Mouse (Mus musculus) lung, postnatal 14 days (tissue): ENCODE measurements at regions not wholly inside any gene's neighbourhood (a gene's known extent, or its start where the extent isn't known, plus 50 kb on each side); places are given as distances from the start of the nearest gene placed in this dataset.

Experiments used
- DNase-seq: peaks from one replicate; pipeline ENCODE4 v3.0.0; 2021

- no peak for DNase-seq
Observed at GRCm38 (mm10) chr9:31794911-31795310, 118.4 kb downstream of the Barx2 start.

GRCm38 (mm10) chr9:31775956-31776355 lies 137.3 kb downstream of the Barx2 start:
- no peak for DNase-seq

- DNase-seq = no peak
Observed at GRCm38 (mm10) chr9:31765401-31765800, 147.9 kb downstream of the Barx2 start.

- no peak for DNase-seq
Observed at GRCm38 (mm10) chr9:31757894-31758561, 155.2 kb downstream of the Barx2 start.

- DNase-seq = no peak
Observed at GRCm38 (mm10) chr9:31730443-31730842, 182.8 kb downstream of the Barx2 start.

GRCm38 (mm10) chr9:31719309-31719708 lies 194.0 kb downstream of the Barx2 start:
- DNase-seq = no peak

- DNase-seq = peak; percentile 11
Observed at GRCm38 (mm10) chr9:31710022-31710421, 203.2 kb downstream of the Barx2 start.

GRCm38 (mm10) chr9:31706688-31707087 lies 206.6 kb downstream of the Barx2 start:
- DNase-seq = no peak

GRCm38 (mm10) chr9:31690921-31691475 lies 222.3 kb downstream of the Barx2 start:
- DNase-seq = no peak

GRCm38 (mm10) chr9:31688398-31688705 lies 224.1 kb upstream of the Tmem45b start:
- no peak for DNase-seq

GRCm38 (mm10) chr9:31687686-31688397 lies 223.6 kb upstream of the Tmem45b start:
- peak; percentile 39 for DNase-seq

- DNase-seq = no peak
Observed at GRCm38 (mm10) chr9:31686466-31686865, 222.2 kb upstream of the Tmem45b start.

GRCm38 (mm10) chr9:31684812-31685188 lies 220.5 kb upstream of the Tmem45b start:
- no peak for DNase-seq

GRCm38 (mm10) chr9:31684099-31684811 lies 220.0 kb upstream of the Tmem45b start:
- no peak for DNase-seq

- DNase-seq = peak; percentile 44
Observed at GRCm38 (mm10) chr9:31683302-31684081, 219.2 kb upstream of the Tmem45b start.

- DNase-seq = no peak
Observed at GRCm38 (mm10) chr9:31682893-31683292, 218.6 kb upstream of the Tmem45b start.

GRCm38 (mm10) chr9:31677150-31677549 lies 212.9 kb upstream of the Tmem45b start:
- DNase-seq = no peak

- DNase-seq = no peak
Observed at GRCm38 (mm10) chr9:31659026-31659425, 194.8 kb upstream of the Tmem45b start.

GRCm38 (mm10) chr9:31657612-31658011 lies 193.3 kb upstream of the Tmem45b start:
- no peak for DNase-seq

- no peak for DNase-seq
Observed at GRCm38 (mm10) chr9:31656676-31657075, 192.4 kb upstream of the Tmem45b start.

GRCm38 (mm10) chr9:31654747-31655146 lies 190.5 kb upstream of the Tmem45b start:
- DNase-seq = no peak

- no peak for DNase-seq
Observed at GRCm38 (mm10) chr9:31654213-31654612, 190.0 kb upstream of the Tmem45b start.

- DNase-seq = no peak
Observed at GRCm38 (mm10) chr9:31653788-31654187, 189.5 kb upstream of the Tmem45b start.
